Mouse (Mus musculus): ENCODE results near the gene Med4.

- TF ChIP-seq GATA1 (IDR thresholded peaks at IDR 0.05; ENCODE audit: borderline replicate concordance, low read length) (no peak), FLI1 (IDR thresholded peaks at IDR 0.05; ENCODE audit: low read length) (no peak)
These were observed 7.1 kb upstream of the Med4 start for GRCm38 (mm10) chr14:73502591-73503184.

Measured in megakaryocyte, embryonic 14.5 days (primary cell).